Mouse (Mus musculus): ENCODE data around the gene Gm21992. TPM values are rescaled to one million over a fixed set of nuclear protein-coding genes. Genes with fewer than 3 reads are reported as not detected.

Gene Gm21992
- polyA plus RNA-seq, 1 experiment: 16.7 TPM

- peak within 1 kb of the TSS; percentile 86 for H3K4me3 ChIP-seq (ENCODE audit: insufficient read depth, low read length)
- H3K4me1 ChIP-seq (ENCODE audit: control insufficient read depth, insufficient read depth, low read length): peaks cover 15% of the 10 kb centered on the region
- TF ChIP-seq POLR2A (IDR thresholded peaks at IDR 0.05; ENCODE audit: extremely low read depth, insufficient read depth, low read length) (peak; percentile 92), CTCF (IDR thresholded peaks at IDR 0.05; ENCODE audit: extremely low read depth, insufficient read depth, low read length) (no peak)
- H3K27ac ChIP-seq (ENCODE audit: insufficient read depth, low read length): peak within 1 kb of the TSS; percentile 95
These were observed 100.3 kb downstream of the Gm21992 start, which contains the start of gene Sptbn2 for GRCm38 (mm10) chr19:4711098-4711600. Gene Sptbn2, plus strand, starts transcription at chr19:4711167.

- Histone ChIP-seq H3K4me1 (ENCODE audit: control insufficient read depth, insufficient read depth, low read length) (peaks cover 6% of the 10 kb centered on the region), H3K4me3 (ENCODE audit: insufficient read depth, low read length) (no peak overlapping the region), H3K27ac (ENCODE audit: insufficient read depth, low read length) (peak overlapping the region; percentile 43; the same call in 1 of the 2 replicates)
- TF ChIP-seq POLR2A (IDR thresholded peaks at IDR 0.05; ENCODE audit: extremely low read depth, insufficient read depth, low read length) (no peak), CTCF (IDR thresholded peaks at IDR 0.05; ENCODE audit: extremely low read depth, insufficient read depth, low read length) (no peak)
These were observed 102.6 kb downstream of the Gm21992 start for GRCm38 (mm10) chr19:4708765-4709164.

- TF ChIP-seq CTCF (IDR thresholded peaks at IDR 0.05; ENCODE audit: extremely low read depth, insufficient read depth, low read length): no peak
- TF ChIP-seq POLR2A (IDR thresholded peaks at IDR 0.05; ENCODE audit: extremely low read depth, insufficient read depth, low read length): no peak
- H3K4me1 ChIP-seq (ENCODE audit: control insufficient read depth, insufficient read depth, low read length): peaks cover 8% of the 10 kb centered on the region
- H3K4me3 ChIP-seq (ENCODE audit: insufficient read depth, low read length): no peak overlapping the region
- H3K27ac ChIP-seq (ENCODE audit: insufficient read depth, low read length): no peak overlapping the region
These were observed 110.2 kb downstream of the Gm21992 start for GRCm38 (mm10) chr19:4701221-4701620.

- Histone ChIP-seq H3K4me3 (ENCODE audit: insufficient read depth, low read length) (no peak overlapping the region), H3K27ac (ENCODE audit: insufficient read depth, low read length) (no peak overlapping the region), H3K4me1 (ENCODE audit: control insufficient read depth, insufficient read depth, low read length) (peaks cover 8% of the 10 kb centered on the region)
- TF ChIP-seq CTCF (IDR thresholded peaks at IDR 0.05; ENCODE audit: extremely low read depth, insufficient read depth, low read length): no peak
- TF ChIP-seq POLR2A (IDR thresholded peaks at IDR 0.05; ENCODE audit: extremely low read depth, insufficient read depth, low read length): no peak
These were observed 110.8 kb downstream of the Gm21992 start for GRCm38 (mm10) chr19:4700656-4701055.

GRCm38 (mm10) chr19:4699821-4700220, 111.6 kb downstream of the Gm21992 start:
- Histone ChIP-seq H3K4me3 (ENCODE audit: insufficient read depth, low read length) (no peak overlapping the region), H3K27ac (ENCODE audit: insufficient read depth, low read length) (no peak overlapping the region), H3K4me1 (ENCODE audit: control insufficient read depth, insufficient read depth, low read length) (peaks cover 8% of the 10 kb centered on the region)
- TF ChIP-seq POLR2A (IDR thresholded peaks at IDR 0.05; ENCODE audit: extremely low read depth, insufficient read depth, low read length) (no peak), CTCF (IDR thresholded peaks at IDR 0.05; ENCODE audit: extremely low read depth, insufficient read depth, low read length) (no peak)

- Histone ChIP-seq H3K4me1 (ENCODE audit: control insufficient read depth, insufficient read depth, low read length) (peaks cover 8% of the 10 kb centered on the region), H3K27ac (ENCODE audit: insufficient read depth, low read length) (peak overlapping the region; percentile 82), H3K4me3 (ENCODE audit: insufficient read depth, low read length) (no peak overlapping the region; the same call in 1 of the 2 replicates)
- TF ChIP-seq CTCF (IDR thresholded peaks at IDR 0.05; ENCODE audit: extremely low read depth, insufficient read depth, low read length): no peak
- TF ChIP-seq POLR2A (IDR thresholded peaks at IDR 0.05; ENCODE audit: extremely low read depth, insufficient read depth, low read length): no peak
These were observed 112.6 kb downstream of the Gm21992 start for GRCm38 (mm10) chr19:4698856-4699255.

- Histone ChIP-seq H3K4me1 (ENCODE audit: control insufficient read depth, insufficient read depth, low read length) (peaks cover 8% of the 10 kb centered on the region), H3K27ac (ENCODE audit: insufficient read depth, low read length) (peak within 1 kb of the TSS; percentile 82), H3K4me3 (ENCODE audit: insufficient read depth, low read length) (peak within 1 kb of the TSS; percentile 43)
- no peak for TF ChIP-seq CTCF (IDR thresholded peaks at IDR 0.05; ENCODE audit: extremely low read depth, insufficient read depth, low read length)
- no peak for TF ChIP-seq POLR2A (IDR thresholded peaks at IDR 0.05; ENCODE audit: extremely low read depth, insufficient read depth, low read length)
These were observed 113.2 kb downstream of the Gm21992 start, which contains the start of gene Gm960 for GRCm38 (mm10) chr19:4698205-4698677. Gene Gm960, minus strand, starts transcription at chr19:4698668.

GRCm38 (mm10) chr19:4697721-4698120, 113.7 kb downstream of the Gm21992 start:
- TF ChIP-seq POLR2A (IDR thresholded peaks at IDR 0.05; ENCODE audit: extremely low read depth, insufficient read depth, low read length): no peak
- no peak for TF ChIP-seq CTCF (IDR thresholded peaks at IDR 0.05; ENCODE audit: extremely low read depth, insufficient read depth, low read length)
- Histone ChIP-seq H3K4me1 (ENCODE audit: control insufficient read depth, insufficient read depth, low read length) (peaks cover 8% of the 10 kb centered on the region), H3K27ac (ENCODE audit: insufficient read depth, low read length) (peak overlapping the region; percentile 82), H3K4me3 (ENCODE audit: insufficient read depth, low read length) (peak overlapping the region; percentile 43)

- peaks cover 8% of the 10 kb centered on the region for H3K4me1 ChIP-seq (ENCODE audit: control insufficient read depth, insufficient read depth, low read length)
- H3K4me3 ChIP-seq (ENCODE audit: insufficient read depth, low read length): no peak overlapping the region; the same call in 1 of the 2 replicates
- TF ChIP-seq POLR2A (IDR thresholded peaks at IDR 0.05; ENCODE audit: extremely low read depth, insufficient read depth, low read length) (no peak), CTCF (IDR thresholded peaks at IDR 0.05; ENCODE audit: extremely low read depth, insufficient read depth, low read length) (no peak)
- peak overlapping the region; percentile 82; the same call in 1 of the 2 replicates for H3K27ac ChIP-seq (ENCODE audit: insufficient read depth, low read length)
These were observed 114.3 kb downstream of the Gm21992 start for GRCm38 (mm10) chr19:4697121-4697520.

- H3K4me1 ChIP-seq (ENCODE audit: control insufficient read depth, insufficient read depth, low read length): peaks cover 3% of the 10 kb centered on the region
- no peak overlapping the region for H3K27ac ChIP-seq (ENCODE audit: insufficient read depth, low read length)
- TF ChIP-seq POLR2A (IDR thresholded peaks at IDR 0.05; ENCODE audit: extremely low read depth, insufficient read depth, low read length): no peak
- no peak for TF ChIP-seq CTCF (IDR thresholded peaks at IDR 0.05; ENCODE audit: extremely low read depth, insufficient read depth, low read length)
- no peak overlapping the region for H3K4me3 ChIP-seq (ENCODE audit: insufficient read depth, low read length)
These were observed 117.1 kb downstream of the Gm21992 start for GRCm38 (mm10) chr19:4694346-4694745.

Other genes with a start within 250 kb of the Gm21992 start
- gene Lrfn4, start 195.9 kb downstream of the Gm21992 start, polyA plus RNA-seq (2012; rRNA removed): 28.1 and 30.2 TPM in 2 replicates
- gene Rce1, start 186.0 kb downstream of the Gm21992 start, polyA plus RNA-seq (2012; rRNA removed): 52.9 and 54.0 TPM in 2 replicates
- 3.3 and 3.7 TPM in 2 replicates for gene Gm960, start 112.9 kb downstream of the Gm21992 start, polyA plus RNA-seq (2012; rRNA removed)
- gene Sptbn2, start 100.4 kb downstream of the Gm21992 start, polyA plus RNA-seq (2012; rRNA removed): 198 and 220 TPM in 2 replicates
- gene Rbm4b, start 55.1 kb downstream of the Gm21992 start, polyA plus RNA-seq (2012; rRNA removed): 16.0 and 17.8 TPM in 2 replicates
- 57.4 and 61.8 TPM in 2 replicates for gene Rbm4, start 17.7 kb downstream of the Gm21992 start, polyA plus RNA-seq (2012; rRNA removed)
- gene Rbm14, start within 50 bp of the Gm21992 start, polyA plus RNA-seq (2012; rRNA removed): 22.8 and 25.1 TPM in 2 replicates
- gene Ccs, start 27.7 kb upstream of the Gm21992 start, polyA plus RNA-seq (2012; rRNA removed): 48.7 and 49.1 TPM in 2 replicates
- gene Ccdc87, start 27.8 kb upstream of the Gm21992 start, polyA plus RNA-seq (2012; rRNA removed): 2.0 and 2.1 TPM in 2 replicates
- gene Ctsf, start 43.5 kb upstream of the Gm21992 start, polyA plus RNA-seq (2012; rRNA removed): 133 and 142 TPM in 2 replicates
- gene Actn3, start 66.3 kb upstream of the Gm21992 start, polyA plus RNA-seq (2012; rRNA removed): 0.79 and 0.87 TPM in 2 replicates
- gene Zdhhc24, start 67.1 kb upstream of the Gm21992 start, polyA plus RNA-seq (2012; rRNA removed): 41.3 and 47.9 TPM in 2 replicates
- gene Bbs1, start 95.0 kb upstream of the Gm21992 start, polyA plus RNA-seq (2012; rRNA removed): 28.5 and 32.7 TPM in 2 replicates
- 51.5 and 54.5 TPM in 2 replicates for gene Dpp3, start 116.7 kb upstream of the Gm21992 start, polyA plus RNA-seq (2012; rRNA removed)
- 15.8 and 19.5 TPM in 2 replicates for gene Peli3, start 131.5 kb upstream of the Gm21992 start, polyA plus RNA-seq (2012; rRNA removed)
- gene Mrpl11, start 150.5 kb upstream of the Gm21992 start, polyA plus RNA-seq (2012; rRNA removed): 70.5 and 74.8 TPM in 2 replicates
- gene Npas4, start 178.7 kb upstream of the Gm21992 start, polyA plus RNA-seq (2012; rRNA removed): 16.8 and 20.6 TPM in 2 replicates
- gene Slc29a2, start 212.2 kb upstream of the Gm21992 start, polyA plus RNA-seq (2012; rRNA removed): 19.8 and 21.5 TPM in 2 replicates
- 106 and 111 TPM in 2 replicates for gene B4gat1, start 227.2 kb upstream of the Gm21992 start, polyA plus RNA-seq (2012; rRNA removed)
- 4.8 and 6.8 TPM in 2 replicates for gene AC124502.3, start 227.3 kb upstream of the Gm21992 start, polyA plus RNA-seq (2012; rRNA removed)
- 29.1 and 34.8 TPM in 2 replicates for gene Brms1, start 229.7 kb upstream of the Gm21992 start, polyA plus RNA-seq (2012; rRNA removed)
- gene Rin1, start 238.9 kb upstream of the Gm21992 start, polyA plus RNA-seq (2012; rRNA removed): 68.7 and 69.0 TPM in 2 replicates

Measured in cortical plate, adult 2 months (tissue).